Mouse (Mus musculus) bone marrow, adult 2 months (tissue): ENCODE measurements around the gene Gm14226. TPM values are rescaled to one million over a fixed set of nuclear protein-coding genes. Genes with fewer than 3 reads are reported as not detected.
"Not testable (repeated sequence)": the region's sequence is repeated elsewhere in the genome, so short reads cannot be mapped to it uniquely, and the experiment has no call there.

ENCODE experiments used
- H3K27ac ChIP-seq: fragments of 200-500 bp; 2 replicates; pipeline ENCODE4 v1.5.1; 2012; ENCODE audit warnings: low read depth, mild to moderate bottlenecking, control low read depth, inconsistent platforms, low read length; ENCODE audit not compliant: control insufficient read depth, poor library complexity, insufficient read depth
- H3K4me1 ChIP-seq: fragments of 200-500 bp; 2 replicates; pipeline ENCODE4 v1.6.1; 2011; ENCODE audit warnings: low read length; ENCODE audit not compliant: control insufficient read depth, insufficient read depth
- H3K4me3 ChIP-seq: fragments of 200-500 bp; replicated peaks from 2 replicates; pipeline ENCODE3; 2011; ENCODE audit warnings: mild to moderate bottlenecking, low read depth, low read length, control low read depth; ENCODE audit not compliant: control insufficient read depth
- CTCF ChIP-seq: fragments of 200-500 bp; IDR thresholded peaks from 2 replicates; pipeline ENCODE4 v1.5.1; 2011; ENCODE audit warnings: low read length, control low read depth; ENCODE audit not compliant: control insufficient read depth, insufficient read depth
- POLR2A ChIP-seq: fragments of 200-500 bp; IDR thresholded peaks from 2 replicates; pipeline ENCODE4 v1.6.1; 2011; ENCODE audit warnings: low read depth, mild to moderate bottlenecking, control low read depth, low read length, borderline replicate concordance; ENCODE audit not compliant: control insufficient read depth
- WGBS: fragments of 180-500 bp; shearing (Covaris S2); methylation state at CpG from one replicate; pipeline ENCODE4 v1.1.7; 2018; 5-methylcytosine and 5-hydroxymethylcytosine counted together
- polyA plus RNA-seq: library from polyadenylated mRNA; stranded (reverse); fragments of >200 nt; gene quantifications from 2 replicates; pipeline ENCODE4 v1.2.4, GENCODE M21; 2011; ENCODE audit warnings: low replicate concordance; ENCODE audit not compliant: missing spikeins, insufficient read depth, insufficient read length

Gm14226 gene
- not detected in 2 replicates for polyA plus RNA-seq

DNA sequence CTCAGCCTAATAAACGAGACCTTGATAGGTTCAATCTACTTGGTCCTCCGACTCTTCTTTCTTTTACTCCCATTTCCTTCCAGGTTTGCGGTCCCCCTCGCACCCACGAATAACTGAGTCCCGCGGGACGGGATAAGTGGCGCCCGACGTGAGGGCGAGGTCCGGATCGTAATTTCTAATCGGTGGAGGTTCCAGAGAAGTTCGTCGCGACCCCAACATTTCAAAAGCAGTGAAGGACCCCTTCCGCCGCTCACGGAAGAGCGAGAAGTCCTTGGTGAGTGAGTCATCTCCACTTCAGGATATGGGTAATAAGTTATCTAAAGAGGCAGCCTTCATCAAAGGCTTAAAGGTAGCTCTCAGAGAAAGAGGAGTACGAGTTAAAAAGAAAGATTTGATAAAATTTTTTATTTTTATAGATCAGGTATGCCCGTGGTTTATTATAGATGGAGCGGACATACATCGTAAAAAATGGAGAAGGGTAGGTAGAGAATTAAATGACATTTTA is at the start of gene Gm14226:
Gene Gm14226, plus strand, starts transcription at position 16 of the 505 bp plus-strand sequence.
- H3K4me1 ChIP-seq: not testable (repeated sequence)
- Histone ChIP-seq H3K27ac (0 out of 2 replicates have a peak within 1 kb of the TSS, but pooled peaks have one; percentile 1), H3K4me3 (peak within 1 kb of the TSS; percentile 61)
- 2% methylated on average over 24 of the region's 26 CpGs for WGBS

GRCm38 (mm10) chr2:154969740-154970397 is 48.2 kb upstream of the Gm14226 start:
- WGBS: 21% methylated on average over 14 of the region's 14 CpGs
- not testable (repeated sequence) for H3K4me3 ChIP-seq

DNA sequence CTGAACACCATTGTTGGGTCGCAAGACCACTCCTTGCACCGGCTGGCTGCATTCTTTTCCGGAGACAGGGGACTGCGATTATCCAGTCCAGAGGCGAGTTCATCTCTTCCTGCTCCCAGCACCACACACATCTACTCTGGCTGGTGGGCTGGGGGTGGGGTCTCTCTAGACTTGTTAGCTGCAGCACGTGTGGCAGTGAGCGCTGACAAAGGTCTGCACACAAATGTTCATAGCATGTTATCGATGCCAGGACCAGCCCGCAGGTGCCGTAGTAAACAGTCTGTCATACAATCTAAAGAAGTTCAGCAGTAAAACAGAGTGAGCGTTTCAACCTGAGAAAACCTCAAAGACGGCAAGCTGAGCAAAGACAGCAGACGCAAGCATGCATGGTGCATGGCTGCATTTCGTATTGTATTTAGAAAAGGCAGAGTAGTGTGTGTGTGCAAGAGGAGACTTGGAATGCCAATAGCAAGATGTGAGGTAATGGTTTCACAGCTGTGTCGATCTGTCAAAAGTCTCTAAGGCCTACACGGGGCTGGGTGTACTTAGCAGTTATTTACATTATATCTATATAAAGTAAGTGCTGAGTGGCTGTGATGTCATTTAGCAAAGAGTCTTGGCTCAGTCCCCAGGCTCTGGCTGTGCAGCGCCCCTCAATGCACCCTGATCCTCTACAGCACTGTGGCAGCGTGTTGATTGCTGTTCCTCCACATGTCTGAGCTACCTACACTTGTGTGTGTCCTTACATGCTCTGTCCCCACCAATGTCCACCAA is 46.0 kb upstream of the Gm14226 start:
- 80% methylated on average over 18 of the region's 18 CpGs for WGBS
- no peak overlapping the region for H3K4me3 ChIP-seq
- H3K27ac ChIP-seq: no peak overlapping the region
- TF ChIP-seq CTCF: no peak
- TF ChIP-seq POLR2A: no peak
- no peaks in the 10 kb centered on the region for H3K4me1 ChIP-seq

More at GRCm38 (mm10) chr2:154969740-154970397, 48.2 kb upstream of the Gm14226 start:
- H3K27ac ChIP-seq, H3K4me1 ChIP-seq: not testable (repeated sequence)

GRCm38 (mm10) chr2:154972981-154973380 is 45.1 kb upstream of the Gm14226 start:
- Histone ChIP-seq H3K4me3 (no peak overlapping the region), H3K4me1 (no peaks in the 10 kb centered on the region), H3K27ac (no peak overlapping the region)
- WGBS: 84% methylated on average over 5 of the region's 5 CpGs
- TF ChIP-seq POLR2A: no peak
- TF ChIP-seq CTCF: no peak

DNA sequence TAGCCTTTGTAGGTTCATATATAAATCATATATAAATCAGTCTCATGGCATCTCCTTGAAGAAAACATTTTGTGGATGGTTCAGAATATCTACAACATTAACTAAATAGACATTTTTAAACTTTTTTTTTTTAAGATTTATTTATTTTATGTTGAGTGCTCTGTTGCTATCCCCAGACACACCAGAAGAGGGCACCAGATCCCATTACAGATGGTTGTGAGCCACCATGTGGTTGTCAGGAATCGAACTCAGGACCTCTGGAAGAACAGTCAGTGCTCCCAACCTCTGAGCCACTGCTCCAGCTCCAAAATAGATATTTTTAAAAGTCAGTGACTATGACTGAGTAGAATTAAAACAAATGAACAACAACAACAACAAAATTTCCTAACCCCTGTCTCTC is 31.5 kb upstream of the Gm14226 start:
- 53% methylated on average over 1 of the region's 1 CpGs for WGBS
- Histone ChIP-seq H3K4me1 (no peaks in the 10 kb centered on the region; the same call in none of the 2 replicates), H3K27ac (no peak overlapping the region), H3K4me3 (no peak overlapping the region)
- TF ChIP-seq CTCF: no peak
- no peak for TF ChIP-seq POLR2A

DNA sequence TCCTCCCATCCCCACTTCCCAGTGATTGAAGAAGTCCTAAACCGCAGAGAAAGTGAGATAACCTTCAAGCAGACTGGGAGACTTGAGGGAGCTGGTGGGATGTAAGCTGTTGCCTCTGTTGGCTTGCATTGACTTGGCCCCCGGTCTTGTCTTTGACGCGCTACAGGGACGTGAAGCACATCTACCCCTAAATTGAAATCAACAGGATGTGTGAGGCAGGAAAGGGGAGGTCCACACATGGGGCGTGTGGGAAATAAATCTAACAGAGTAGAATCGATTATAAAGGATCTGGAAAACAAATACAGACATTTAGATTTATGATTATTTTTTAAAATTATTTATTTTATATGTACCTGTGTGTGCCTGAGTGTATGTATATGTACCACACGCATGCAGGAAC is 26.7 kb upstream of the Gm14226 start:
- Histone ChIP-seq H3K27ac (no peak overlapping the region), H3K4me3 (no peak overlapping the region), H3K4me1 (no peaks in the 10 kb centered on the region; the same call in none of the 2 replicates)
- WGBS: 29% methylated on average over 8 of the region's 8 CpGs
- TF ChIP-seq CTCF (no peak), POLR2A (no peak)

DNA sequence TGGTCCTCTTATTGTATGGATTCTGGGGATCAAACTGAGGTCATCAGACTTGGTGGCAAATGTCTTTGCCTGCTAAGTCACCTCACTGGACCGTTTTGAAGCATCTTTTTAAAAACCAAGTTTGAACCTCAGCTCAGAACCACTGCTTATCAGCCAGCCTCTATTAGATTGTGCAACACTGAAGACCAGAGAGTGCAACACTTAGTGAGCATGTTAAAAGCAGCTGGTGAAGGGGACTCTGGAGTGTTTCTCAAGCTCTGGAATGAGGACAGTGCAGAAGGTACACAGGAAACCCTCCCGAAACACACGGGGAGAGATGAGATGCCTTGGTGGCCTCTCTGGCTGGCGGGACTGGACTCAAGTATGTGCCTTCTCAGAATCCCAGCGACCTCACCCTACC is 26.0 kb upstream of the Gm14226 start:
- H3K27ac ChIP-seq: no peak overlapping the region
- WGBS: 55% methylated on average over 5 of the region's 5 CpGs
- TF ChIP-seq POLR2A: no peak
- TF ChIP-seq CTCF: no peak
- H3K4me3 ChIP-seq: no peak overlapping the region
- H3K4me1 ChIP-seq: no peaks in the 10 kb centered on the region; the same call in none of the 2 replicates

GRCm38 (mm10) chr2:155005491-155005890 is 12.6 kb upstream of the Gm14226 start:
- no peak overlapping the region for H3K4me3 ChIP-seq
- H3K4me1 ChIP-seq: no peaks in the 10 kb centered on the region
- TF ChIP-seq CTCF: no peak
- no peak for TF ChIP-seq POLR2A
- WGBS: 89% methylated on average over 11 of the region's 11 CpGs
- no peak overlapping the region for H3K27ac ChIP-seq
